In genomic region chr3:31190342-31190741, GRCm38 (mm10) we compare ENCODE assay signal across 1 mouse cellular context.
TF ChIP-seq lines count a peak whose summit lies in the region.

No protein-coding gene starts in this region.

TF ChIP-seq in CH12.LX, 34 proteins besides CTCF, POLR2A, EP300 and RAD21 (continued from another document):
- TF ChIP-seq SMC3 (IDR thresholded peaks at IDR 0.05; ENCODE audit: low read depth, low read length), result no peak
- TF ChIP-seq MAFK (IDR thresholded peaks at IDR 0.05; ENCODE audit: insufficient replicate concordance, low read length), result peak; percentile 98
- TF ChIP-seq E2F4 (IDR thresholded peaks at IDR 0.05; ENCODE audit: insufficient replicate concordance, low read depth, low read length), result no peak
TF ChIP-seq in CH12.LX: peak in this region for 1.
